Mouse (Mus musculus) left cerebral cortex, adult 18-20 months (tissue): Measurements from ENCODE around the gene 9930111J21Rik1. TPM values are rescaled to one million over a fixed set of nuclear protein-coding genes. Genes with fewer than 3 reads are reported as not detected.
"Not testable (repeated sequence)": the region's sequence is repeated elsewhere in the genome, so short reads cannot be mapped to it uniquely, and the experiment has no call there.

Source experiments
- DNase-seq, 2 experiments: peaks; one replicate each; pipeline ENCODE4 v3.0.0; 2021 to 2022; ENCODE audit warnings: low spot score in 2 of 2, mixed read lengths in 1 of 2
- long read RNA-seq, 2 experiments: library from polyadenylated mRNA; stranded (forward); transcript quantifications; one replicate each; pipeline ENCODE4 v2.0.0; 2021
- total RNA-seq, 2 experiments: library from RNA; stranded (reverse); gene quantifications; 2 replicates each; pipeline ENCODE4 v1.2.3; 2021

9930111J21Rik1 gene
- 1 to 10 TPM in 1 of 2 experiments, under 1 TPM in 1; 0.91 to 1.5 TPM for total RNA-seq
- long read RNA-seq, experiment 1: 0 reads
- long read RNA-seq, experiment 2, partial matches to known transcripts: 0 of 1 reads
- long read RNA-seq, experiment 2, other reads (novel, unspliced or antisense): 0 of 1 reads

GRCm38 (mm10) chr11:48979251-48979650, at the start of gene 9930111J21Rik1:
TSS of gene 9930111J21Rik1 (minus strand) at chr11:48979398.
- not testable (repeated sequence) for DNase-seq

DNA sequence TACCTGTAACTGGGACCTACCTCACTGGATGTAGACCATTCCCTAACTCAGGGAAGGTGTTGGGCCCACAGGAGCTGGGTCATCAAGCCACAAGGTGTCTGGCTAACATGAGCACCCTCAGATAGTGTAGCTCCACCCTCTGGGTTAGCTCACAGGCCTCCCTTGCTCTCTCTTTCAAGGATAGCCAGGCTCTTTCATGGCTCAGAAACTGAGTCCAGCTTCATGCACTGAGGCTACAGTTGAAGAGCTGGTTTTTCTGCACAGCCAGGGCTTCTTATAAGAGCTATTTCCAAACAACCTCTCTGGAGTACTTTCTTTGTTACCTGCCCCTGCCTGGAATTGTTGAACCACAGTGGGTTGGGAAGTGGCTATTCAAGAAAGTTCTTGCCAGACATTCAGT, 32.9 kb upstream of the 9930111J21Rik1 start:
- DNase-seq: not testable (repeated sequence)

- not testable (repeated sequence) for DNase-seq
Observed at GRCm38 (mm10) chr11:49006785-49007184, 27.6 kb upstream of the 9930111J21Rik1 start.

DNA sequence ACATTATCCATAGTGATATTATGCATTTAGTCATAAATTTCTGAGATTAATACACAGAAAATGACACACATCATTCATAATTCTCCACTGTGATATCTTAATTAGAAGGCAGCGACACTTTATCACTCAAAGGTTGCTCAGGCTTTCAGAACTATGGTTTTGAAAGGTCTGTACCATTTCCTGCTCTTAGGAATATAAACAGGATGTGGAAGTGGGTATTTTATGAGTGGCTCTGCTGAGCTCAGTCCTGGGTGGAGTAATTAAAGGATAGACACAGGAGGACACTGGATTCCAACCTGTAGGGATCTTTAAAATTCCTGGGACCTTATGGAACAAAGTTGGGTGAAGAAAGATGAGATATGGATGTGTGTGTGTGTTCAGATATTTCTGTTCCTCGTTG, 27.1 kb upstream of the 9930111J21Rik1 start:
- not testable (repeated sequence) for DNase-seq

DNA sequence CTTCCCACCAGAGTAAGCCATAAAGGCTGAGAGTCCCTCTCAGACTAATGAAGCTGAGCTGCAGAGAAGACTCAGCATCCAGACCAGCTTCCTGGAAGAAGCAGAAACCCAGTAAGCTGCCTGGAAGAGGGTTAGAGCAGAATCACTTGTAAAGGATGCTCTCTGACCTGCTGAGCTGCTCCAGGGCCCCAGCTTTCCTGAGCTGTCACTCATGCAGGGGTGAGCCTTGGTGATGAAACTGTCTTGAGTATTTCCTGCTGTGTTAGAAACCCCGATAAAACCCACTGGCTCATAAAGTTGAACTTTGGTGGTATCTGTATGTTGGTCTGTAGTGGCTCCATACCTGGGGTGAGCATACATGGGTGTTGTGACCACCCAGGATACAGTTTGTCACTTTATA, 21.2 kb upstream of the 9930111J21Rik1 start:
- not testable (repeated sequence) for DNase-seq

- DNase-seq: not testable (repeated sequence)
Observed at GRCm38 (mm10) chr11:48994018-48994417, 14.8 kb upstream of the 9930111J21Rik1 start, which contains the start of gene Tgtp1. TSS of gene Tgtp1 (minus strand) at chr11:48994172.

DNA sequence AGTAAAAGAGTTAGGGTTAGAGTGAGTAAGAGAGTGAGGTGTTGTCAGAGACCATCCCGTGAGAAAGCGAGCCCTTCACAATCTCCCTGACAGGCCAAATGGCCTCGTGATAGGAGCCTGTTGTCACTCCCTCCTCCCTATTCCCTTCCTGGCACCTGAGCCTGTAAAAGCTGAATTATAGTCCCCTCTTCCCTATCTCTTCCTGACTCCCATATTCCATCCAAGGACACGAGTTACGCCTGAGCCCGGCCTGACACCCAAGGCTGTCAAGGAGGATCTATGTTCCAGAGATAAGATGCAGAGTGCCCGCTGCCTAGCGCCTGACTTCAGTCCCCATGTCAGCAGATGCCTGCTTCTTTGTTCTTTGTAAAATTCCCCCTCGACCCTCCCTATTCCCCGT, 14.1 kb upstream of the 9930111J21Rik1 start:
- DNase-seq: not testable (repeated sequence)

DNA sequence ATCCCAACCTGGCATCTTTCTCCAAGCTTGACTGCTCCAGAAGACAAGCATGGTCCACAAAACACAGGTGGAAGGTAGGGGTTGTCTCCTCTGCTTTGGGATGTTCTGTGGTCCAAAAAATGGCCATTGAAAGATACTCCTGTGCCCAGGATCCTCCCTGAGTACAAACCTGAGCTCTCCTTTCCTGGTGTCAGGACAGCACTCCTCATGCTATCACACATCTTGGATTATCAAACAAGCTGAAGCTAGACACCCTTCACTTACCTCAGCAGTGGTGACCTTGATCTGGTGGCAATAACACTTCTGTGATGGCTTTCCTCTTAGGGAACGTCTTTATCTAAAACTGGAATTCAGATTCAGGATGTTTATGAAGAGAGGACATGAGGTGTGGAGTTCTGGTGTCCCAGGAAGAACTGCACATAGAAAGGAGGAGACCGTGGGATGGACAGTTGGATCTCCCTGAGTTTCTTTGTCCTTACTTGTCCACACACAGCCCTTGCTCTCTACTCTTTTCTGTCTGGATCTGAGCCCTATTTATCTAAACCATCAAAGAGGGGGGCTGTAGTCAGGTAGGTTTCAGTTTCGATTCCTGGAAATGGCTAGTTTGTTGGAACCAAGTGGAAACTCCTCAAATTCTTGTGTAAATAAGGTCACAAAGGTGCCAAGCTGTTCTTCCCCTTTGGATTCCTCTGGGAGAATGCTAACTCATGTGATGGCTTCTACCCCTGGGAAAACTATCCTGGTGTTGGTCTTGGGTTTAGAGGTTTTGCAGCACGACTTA, 12.7 kb upstream of the 9930111J21Rik1 start, which contains the start of gene Gm12185:
Gene Gm12185 (minus strand): TSS at position 487 of the 781 bp plus-strand sequence.
- not testable (repeated sequence) for DNase-seq

DNA sequence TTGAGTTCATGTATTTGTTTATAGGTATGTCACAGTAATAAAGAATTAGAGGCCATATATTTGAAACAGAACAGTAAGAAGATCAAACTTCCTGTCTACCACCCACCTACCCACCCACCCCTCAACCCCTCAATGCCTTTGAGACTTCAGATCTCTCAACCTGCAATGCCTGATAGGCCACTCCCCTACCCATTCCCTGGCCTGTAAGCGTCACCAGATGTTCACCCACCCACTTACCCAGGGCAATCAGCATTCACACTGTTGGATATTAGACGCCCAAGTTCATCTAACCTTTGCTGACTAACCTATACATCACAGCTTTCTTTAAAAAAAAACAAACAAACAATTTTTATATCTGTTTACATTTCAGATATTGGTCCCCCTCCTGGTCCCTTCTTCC, 10.8 kb upstream of the 9930111J21Rik1 start:
- DNase-seq: not testable (repeated sequence)

GRCm38 (mm10) chr11:48988219-48988618, 9.0 kb upstream of the 9930111J21Rik1 start:
- DNase-seq: not testable (repeated sequence)

- not testable (repeated sequence) for DNase-seq
Observed at GRCm38 (mm10) chr11:48982848-48983247, 3.6 kb upstream of the 9930111J21Rik1 start.

- DNase-seq: not testable (repeated sequence)
Observed at GRCm38 (mm10) chr11:48980052-48980451, 854 bp upstream of the 9930111J21Rik1 start.

- DNase-seq: not testable (repeated sequence)
Observed at GRCm38 (mm10) chr11:48978240-48978939, 808 bp downstream of the 9930111J21Rik1 start, which contains the start of gene Olfr56. TSS of gene Olfr56 (plus strand) at chr11:48978889.

DNA sequence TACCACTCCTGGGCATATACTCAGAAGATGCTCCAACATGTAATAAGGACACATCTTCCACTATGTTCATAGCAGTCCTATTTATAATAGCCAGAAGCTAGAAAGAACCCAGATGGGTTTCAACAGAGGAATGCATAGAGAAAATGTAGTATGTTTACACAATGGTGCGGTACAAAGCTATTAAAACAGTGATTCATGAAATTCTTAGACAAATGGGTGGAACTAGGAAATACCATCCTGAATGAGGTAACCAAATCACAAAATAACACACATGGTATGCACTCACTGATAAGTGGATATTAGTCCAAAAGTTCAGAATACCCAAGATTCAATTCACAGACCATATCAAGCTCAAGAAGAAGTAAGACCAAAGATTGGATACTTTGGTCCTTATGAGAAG, 4.5 kb downstream of the 9930111J21Rik1 start:
- DNase-seq: not testable (repeated sequence)

DNA sequence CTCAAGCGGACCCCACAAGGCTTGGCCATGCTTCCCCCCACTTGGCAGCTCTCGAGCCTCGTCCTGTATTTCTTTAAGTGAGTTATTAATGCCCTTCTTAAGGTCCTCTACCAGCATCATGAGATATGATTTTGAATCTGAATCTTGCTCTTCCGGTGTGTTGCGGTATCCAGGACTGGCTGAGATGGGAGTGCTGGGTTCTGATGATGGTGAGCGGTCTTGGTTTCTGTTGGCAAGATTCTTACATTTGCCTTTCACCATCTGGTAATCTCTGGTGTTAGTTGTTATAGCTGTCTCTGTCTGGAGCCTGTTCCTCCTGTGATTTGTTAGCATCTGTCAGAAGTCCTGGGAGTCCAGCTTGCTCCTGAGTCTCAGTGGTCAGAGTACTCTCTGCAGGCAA, 33.1 kb downstream of the 9930111J21Rik1 start, which contains the start of gene Psme2b:
Gene Psme2b (minus strand): TSS at position 101 of the 400 bp plus-strand sequence.
- not testable (repeated sequence) for DNase-seq

DNA sequence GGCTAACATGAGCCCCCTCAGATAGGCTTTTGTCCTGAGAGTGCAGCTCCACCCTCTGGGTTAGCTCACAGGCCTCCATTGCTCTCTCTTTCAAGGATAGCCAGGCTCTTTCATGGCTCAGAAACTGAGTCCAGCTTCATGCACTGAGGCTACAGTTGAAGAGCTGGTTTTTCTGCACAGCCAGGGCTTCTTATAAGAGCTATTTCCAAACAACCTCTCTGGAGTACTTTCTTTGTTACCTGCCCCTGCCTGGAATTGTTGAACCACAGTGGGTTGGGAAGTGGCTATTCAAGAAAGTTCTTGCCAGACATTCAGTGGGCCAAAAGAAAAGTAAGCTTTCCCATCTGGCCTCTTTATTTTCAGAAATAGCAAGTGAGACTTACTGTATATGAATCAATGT, 39.9 kb downstream of the 9930111J21Rik1 start:
- DNase-seq: not testable (repeated sequence)

- DNase-seq: not testable (repeated sequence)
Observed at GRCm38 (mm10) chr11:48935291-48935690, 43.9 kb downstream of the 9930111J21Rik1 start.

GRCm38 (mm10) chr11:48933923-48934322, 45.3 kb downstream of the 9930111J21Rik1 start:
- not testable (repeated sequence) for DNase-seq

GRCm38 (mm10) chr11:48933422-48933821, 45.8 kb downstream of the 9930111J21Rik1 start:
- DNase-seq: not testable (repeated sequence)

DNA sequence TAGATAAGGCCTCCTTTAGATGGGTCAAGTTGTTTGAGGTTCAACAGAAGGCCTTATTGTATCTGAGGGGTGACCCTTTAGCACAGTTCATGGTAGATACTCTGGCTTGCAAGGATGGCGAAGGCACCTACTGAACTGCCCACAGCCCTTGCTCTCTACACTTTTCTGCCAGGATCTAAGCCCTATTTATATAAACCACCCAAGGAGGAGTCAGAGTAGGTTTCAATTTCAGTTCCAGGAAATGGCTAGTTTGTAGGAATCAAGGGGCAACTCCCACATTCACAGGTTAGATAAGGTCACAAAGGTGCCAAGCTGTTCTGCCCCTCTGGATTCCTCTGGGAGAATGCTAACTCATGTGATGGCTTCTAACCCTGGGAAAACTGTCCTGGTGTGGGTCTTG, 51.1 kb downstream of the 9930111J21Rik1 start:
- not testable (repeated sequence) for DNase-seq

DNA sequence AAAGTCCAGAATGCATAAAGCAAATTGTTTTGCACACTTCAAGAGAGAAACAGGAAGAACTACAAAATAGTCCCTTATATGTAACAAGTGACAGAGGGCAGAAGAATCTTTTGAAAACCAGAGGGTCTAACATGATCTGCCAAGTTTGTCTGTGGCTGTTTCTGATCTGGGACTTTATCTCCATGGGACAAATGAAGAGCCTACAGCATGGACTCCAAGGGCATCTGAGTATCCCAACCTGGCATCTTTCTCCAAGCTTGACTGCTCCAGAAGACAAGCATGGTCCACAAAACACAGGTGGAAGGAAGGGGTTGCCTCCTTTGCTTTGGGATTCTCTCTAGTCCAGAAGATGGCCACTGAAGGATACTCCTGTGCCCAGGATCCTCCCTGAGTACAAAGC, 52.8 kb downstream of the 9930111J21Rik1 start:
- not testable (repeated sequence) for DNase-seq
